Mouse (Mus musculus): ENCODE measurements at regions not wholly inside any gene's neighbourhood (a gene's known extent, or its start where the extent isn't known, plus 50 kb on each side); places are given as distances from the start of the nearest gene placed in this dataset.
A peak's percentile ranks its signal among the peaks of the same experiment; 100 is the strongest.

- Histone ChIP-seq H3K9me3 (replicated peaks; ENCODE audit: control insufficient read depth, low read length) (no peaks in the 10 kb centered on the region), H3K27ac (replicated peaks; ENCODE audit: low read depth, low read length) (no peak overlapping the region), H3K4me3 (ENCODE audit: low read depth, low read length) (no peak overlapping the region), H3K4me1 (ENCODE audit: control insufficient read depth, insufficient read depth, low read length) (no peaks in the 10 kb centered on the region), H3K27me3 (ENCODE audit: control insufficient read depth, insufficient read depth, low read length) (peaks cover 10% of the 10 kb centered on the region), H3K4me2 (ENCODE audit: low read depth, low read length) (peak overlapping the region; percentile 60), H3K36me3 (replicated peaks; ENCODE audit: control insufficient read depth, insufficient read depth, low read depth, low read length) (no peaks in the 10 kb centered on the region), H3K9ac (replicated peaks; ENCODE audit: low read length) (no peak overlapping the region)
- peak; percentile 47 for DNase-seq (ENCODE audit: low spot score)
- ATAC-seq (replicated peaks; ENCODE audit: insufficient number of reproducible peaks, low FRiP score, low TSS enrichment, low read depth) = 0 out of 2 replicates have a peak, but pooled peaks have one; percentile 4
- 2% methylated on average over 22 of the region's 22 CpGs for WGBS
Observed at GRCm38 (mm10) chr13:116711148-116711865, 314.0 kb downstream of the Parp8 start.

GRCm38 (mm10) chr13:116709671-116710070 is 315.7 kb downstream of the Parp8 start:
- Histone ChIP-seq H3K27ac (replicated peaks; ENCODE audit: low read depth, low read length) (no peak overlapping the region), H3K4me2 (ENCODE audit: low read depth, low read length) (no peak overlapping the region)
- WGBS = 7% methylated on average over 7 of the region's 7 CpGs

GRCm38 (mm10) chr13:116708846-116709245 is 316.5 kb downstream of the Parp8 start:
- under 1% methylated on average over 16 of the region's 16 CpGs for WGBS
- H3K9me3 ChIP-seq (replicated peaks; ENCODE audit: control insufficient read depth, low read length) = no peaks in the 10 kb centered on the region
- DNase-seq (ENCODE audit: low spot score) = peak; percentile 33
- no peak overlapping the region; the same call in 1 of the 2 replicates for H3K4me3 ChIP-seq (ENCODE audit: low read depth, low read length)
- H3K4me1 ChIP-seq (ENCODE audit: control insufficient read depth, insufficient read depth, low read length) = no peaks in the 10 kb centered on the region
- peak overlapping the region; percentile 15; the same call in 1 of the 2 replicates for H3K9ac ChIP-seq (replicated peaks; ENCODE audit: low read length)
- no peak for ATAC-seq (replicated peaks; ENCODE audit: insufficient number of reproducible peaks, low FRiP score, low TSS enrichment, low read depth)
- H3K27ac ChIP-seq (replicated peaks; ENCODE audit: low read depth, low read length) = no peak overlapping the region; the same call in 1 of the 2 replicates
- no peaks in the 10 kb centered on the region for H3K36me3 ChIP-seq (replicated peaks; ENCODE audit: control insufficient read depth, insufficient read depth, low read depth, low read length)
- H3K4me2 ChIP-seq (ENCODE audit: low read depth, low read length) = peak overlapping the region; percentile 29
- peaks cover 17% of the 10 kb centered on the region for H3K27me3 ChIP-seq (ENCODE audit: control insufficient read depth, insufficient read depth, low read length)

More at GRCm38 (mm10) chr13:116709671-116710070, 315.7 kb downstream of the Parp8 start:
- Histone ChIP-seq H3K27me3 (ENCODE audit: control insufficient read depth, insufficient read depth, low read length) (peaks cover 16% of the 10 kb centered on the region), H3K4me1 (ENCODE audit: control insufficient read depth, insufficient read depth, low read length) (no peaks in the 10 kb centered on the region), H3K9me3 (replicated peaks; ENCODE audit: control insufficient read depth, low read length) (no peaks in the 10 kb centered on the region), H3K9ac (replicated peaks; ENCODE audit: low read length) (no peak overlapping the region), H3K4me3 (ENCODE audit: low read depth, low read length) (no peak overlapping the region), H3K36me3 (replicated peaks; ENCODE audit: control insufficient read depth, insufficient read depth, low read depth, low read length) (no peaks in the 10 kb centered on the region)
- DNase-seq (ENCODE audit: low spot score) = peak; percentile 16
- ATAC-seq (replicated peaks; ENCODE audit: insufficient number of reproducible peaks, low FRiP score, low TSS enrichment, low read depth) = no peak

DNA sequence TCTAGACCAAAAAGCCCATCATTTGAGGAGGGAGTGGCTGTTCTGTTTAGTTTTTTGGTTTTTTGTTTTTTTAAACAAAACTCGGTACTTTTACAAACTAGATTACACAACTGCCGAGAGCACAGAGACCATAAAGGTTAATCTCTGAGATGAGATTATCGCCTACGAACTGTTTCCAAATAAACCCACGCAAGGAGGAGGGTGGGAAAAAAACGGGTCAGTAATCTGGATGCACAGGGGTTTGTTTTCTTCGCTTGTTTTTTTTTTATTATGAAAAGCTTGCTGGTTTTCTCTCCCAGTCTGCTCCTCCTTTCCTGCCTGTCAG is 316.9 kb downstream of the Parp8 start:
- WGBS = 1% methylated on average over 7 of the region's 7 CpGs
- no peak for ATAC-seq (replicated peaks; ENCODE audit: insufficient number of reproducible peaks, low FRiP score, low TSS enrichment, low read depth)
- Histone ChIP-seq H3K9me3 (replicated peaks; ENCODE audit: control insufficient read depth, low read length) (no peaks in the 10 kb centered on the region), H3K27ac (replicated peaks; ENCODE audit: low read depth, low read length) (no peak overlapping the region), H3K9ac (replicated peaks; ENCODE audit: low read length) (peak overlapping the region; percentile 15; the same call in 1 of the 2 replicates), H3K4me2 (ENCODE audit: low read depth, low read length) (peak overlapping the region; percentile 29; the same call in 1 of the 2 replicates), H3K27me3 (ENCODE audit: control insufficient read depth, insufficient read depth, low read length) (peaks cover 17% of the 10 kb centered on the region), H3K4me3 (ENCODE audit: low read depth, low read length) (no peak overlapping the region), H3K36me3 (replicated peaks; ENCODE audit: control insufficient read depth, insufficient read depth, low read depth, low read length) (no peaks in the 10 kb centered on the region), H3K4me1 (ENCODE audit: control insufficient read depth, insufficient read depth, low read length) (no peaks in the 10 kb centered on the region)
- no peak for DNase-seq (ENCODE audit: low spot score)

DNA sequence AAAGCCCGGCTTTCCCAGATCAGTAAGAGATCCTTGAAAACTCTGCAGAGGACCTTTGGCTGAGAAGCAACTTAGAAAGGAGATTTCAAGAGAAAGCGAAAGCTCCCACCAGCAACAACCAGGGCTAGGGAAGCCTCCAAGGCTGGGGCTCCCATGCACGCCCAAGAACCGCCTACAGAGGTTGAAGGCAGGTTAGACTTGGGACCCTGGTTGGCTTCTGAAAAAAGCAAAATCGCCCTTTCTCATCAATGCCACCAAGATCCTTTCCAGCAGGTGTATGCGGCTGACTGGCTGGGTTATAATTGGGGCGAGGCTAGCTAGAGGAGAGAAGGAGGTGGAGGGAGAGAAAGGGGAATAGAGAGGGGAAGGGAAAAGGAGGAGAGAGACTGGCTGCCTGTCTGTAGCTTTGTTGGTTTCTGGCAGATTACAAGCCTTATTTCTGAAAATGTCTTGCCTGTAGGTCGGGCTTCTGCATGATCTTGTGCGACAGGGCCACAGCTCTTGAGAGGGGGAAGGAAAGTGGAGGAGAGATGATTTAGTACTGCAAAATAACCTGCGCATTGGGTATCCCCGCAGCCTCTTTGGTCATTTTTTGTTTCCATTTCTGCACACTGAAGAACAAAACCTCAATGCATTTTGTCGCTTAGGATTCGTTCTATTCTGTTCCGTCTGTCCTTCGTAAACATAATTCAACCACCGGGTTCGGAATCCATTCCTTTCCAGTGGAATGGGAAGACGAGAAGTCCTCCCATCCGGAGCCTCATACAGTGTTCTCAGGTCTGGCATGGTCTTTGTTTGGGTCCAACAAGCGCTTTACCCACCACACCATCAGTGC is 317.5 kb downstream of the Parp8 start:
- H3K9ac ChIP-seq (replicated peaks; ENCODE audit: low read length) = no peak overlapping the region
- no peaks in the 10 kb centered on the region for H3K36me3 ChIP-seq (replicated peaks; ENCODE audit: control insufficient read depth, insufficient read depth, low read depth, low read length)
- no peak overlapping the region for H3K4me2 ChIP-seq (ENCODE audit: low read depth, low read length)
- WGBS = 2% methylated on average over 20 of the region's 20 CpGs
- no peak overlapping the region for H3K27ac ChIP-seq (replicated peaks; ENCODE audit: low read depth, low read length)
- no peaks in the 10 kb centered on the region for H3K4me1 ChIP-seq (ENCODE audit: control insufficient read depth, insufficient read depth, low read length)
- no peak overlapping the region for H3K4me3 ChIP-seq (ENCODE audit: low read depth, low read length)
- ATAC-seq (replicated peaks; ENCODE audit: insufficient number of reproducible peaks, low FRiP score, low TSS enrichment, low read depth) = no peak
- peaks cover 17% of the 10 kb centered on the region for H3K27me3 ChIP-seq (ENCODE audit: control insufficient read depth, insufficient read depth, low read length)
- H3K9me3 ChIP-seq (replicated peaks; ENCODE audit: control insufficient read depth, low read length) = no peaks in the 10 kb centered on the region
- DNase-seq (ENCODE audit: low spot score) = peak; percentile 24

- Histone ChIP-seq H3K9ac (replicated peaks; ENCODE audit: low read length) (no peak overlapping the region), H3K4me3 (ENCODE audit: low read depth, low read length) (no peak overlapping the region), H3K9me3 (replicated peaks; ENCODE audit: control insufficient read depth, low read length) (no peaks in the 10 kb centered on the region), H3K4me1 (ENCODE audit: control insufficient read depth, insufficient read depth, low read length) (no peaks in the 10 kb centered on the region), H3K27me3 (ENCODE audit: control insufficient read depth, insufficient read depth, low read length) (peaks cover 17% of the 10 kb centered on the region), H3K4me2 (ENCODE audit: low read depth, low read length) (no peak overlapping the region; the same call in 1 of the 2 replicates), H3K27ac (replicated peaks; ENCODE audit: low read depth, low read length) (no peak overlapping the region), H3K36me3 (replicated peaks; ENCODE audit: control insufficient read depth, insufficient read depth, low read depth, low read length) (no peaks in the 10 kb centered on the region)
- peak; percentile 60 for DNase-seq (ENCODE audit: low spot score)
- 3% methylated on average over 18 of the region's 18 CpGs for WGBS
- peak; percentile 29; the same call in 1 of the 2 replicates for ATAC-seq (replicated peaks; ENCODE audit: insufficient number of reproducible peaks, low FRiP score, low TSS enrichment, low read depth)
Observed at GRCm38 (mm10) chr13:116706401-116707330, 318.7 kb downstream of the Parp8 start.

DNA sequence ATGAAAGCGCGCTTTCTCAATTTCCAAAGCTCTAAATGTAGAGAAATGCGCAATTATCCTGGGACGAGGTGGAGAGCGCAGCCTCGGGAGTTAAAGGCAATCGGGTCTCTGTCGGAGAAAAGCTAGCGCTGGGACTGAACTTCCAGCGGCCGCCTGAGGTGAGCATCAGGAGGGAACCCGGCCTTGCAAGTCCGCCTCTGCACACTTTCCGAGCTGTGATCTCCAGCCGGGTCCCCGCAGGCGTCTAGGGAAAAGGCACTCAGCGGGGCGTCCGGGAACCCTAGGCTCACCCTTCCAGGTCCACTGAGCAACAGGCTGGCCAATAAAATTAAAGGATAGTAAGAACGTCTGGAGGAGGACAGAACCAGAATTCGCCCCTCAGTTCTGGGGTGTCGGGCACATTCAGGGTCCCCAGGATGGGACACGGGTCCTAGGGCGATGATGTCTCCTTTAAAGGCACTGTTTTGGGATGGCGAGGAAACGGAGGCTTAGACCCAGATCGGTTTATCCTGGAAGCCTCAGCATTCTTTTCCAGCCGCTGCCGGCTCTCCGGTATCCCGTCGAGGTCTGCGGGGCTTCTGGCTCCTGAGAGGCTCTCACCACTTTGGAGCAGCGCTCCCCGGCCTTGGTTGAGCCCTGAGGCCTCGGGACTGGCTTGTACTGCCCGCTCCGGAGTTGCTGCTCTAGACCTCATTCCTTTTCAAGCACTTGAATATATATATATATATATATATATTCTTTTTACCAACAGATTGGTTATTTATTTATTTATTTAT is 319.5 kb downstream of the Parp8 start:
- DNase-seq (ENCODE audit: low spot score) = peak; percentile 63
- H3K27me3 ChIP-seq (ENCODE audit: control insufficient read depth, insufficient read depth, low read length) = peaks cover 16% of the 10 kb centered on the region
- H3K4me3 ChIP-seq (ENCODE audit: low read depth, low read length) = peak overlapping the region; percentile 28
- no peaks in the 10 kb centered on the region for H3K4me1 ChIP-seq (ENCODE audit: control insufficient read depth, insufficient read depth, low read length)
- peak overlapping the region; percentile 50 for H3K4me2 ChIP-seq (ENCODE audit: low read depth, low read length)
- ATAC-seq (replicated peaks; ENCODE audit: insufficient number of reproducible peaks, low FRiP score, low TSS enrichment, low read depth) = peak; percentile 55; the same call in 1 of the 2 replicates
- no peaks in the 10 kb centered on the region for H3K36me3 ChIP-seq (replicated peaks; ENCODE audit: control insufficient read depth, insufficient read depth, low read depth, low read length)
- no peak overlapping the region; the same call in 1 of the 2 replicates for H3K9ac ChIP-seq (replicated peaks; ENCODE audit: low read length)
- H3K9me3 ChIP-seq (replicated peaks; ENCODE audit: control insufficient read depth, low read length) = no peaks in the 10 kb centered on the region
- H3K27ac ChIP-seq (replicated peaks; ENCODE audit: low read depth, low read length) = no peak overlapping the region
- WGBS = under 1% methylated on average over 39 of the region's 39 CpGs

Data from embryonic facial prominence, embryonic 11.5 days (tissue).